Mouse (Mus musculus) forelimb bud, embryonic 11.5 days (tissue): ENCODE data around the gene Derl3.
"Not testable (repeated sequence)": the region's sequence is repeated elsewhere in the genome, so short reads cannot be mapped to it uniquely, and the experiment has no call there.

Experiments used
- DNase-seq: peaks from one replicate; pipeline ENCODE4 v3.0.0-alpha.2; 2012; ENCODE audit warnings: low read depth, low spot score

The Derl3 gene

DNA sequence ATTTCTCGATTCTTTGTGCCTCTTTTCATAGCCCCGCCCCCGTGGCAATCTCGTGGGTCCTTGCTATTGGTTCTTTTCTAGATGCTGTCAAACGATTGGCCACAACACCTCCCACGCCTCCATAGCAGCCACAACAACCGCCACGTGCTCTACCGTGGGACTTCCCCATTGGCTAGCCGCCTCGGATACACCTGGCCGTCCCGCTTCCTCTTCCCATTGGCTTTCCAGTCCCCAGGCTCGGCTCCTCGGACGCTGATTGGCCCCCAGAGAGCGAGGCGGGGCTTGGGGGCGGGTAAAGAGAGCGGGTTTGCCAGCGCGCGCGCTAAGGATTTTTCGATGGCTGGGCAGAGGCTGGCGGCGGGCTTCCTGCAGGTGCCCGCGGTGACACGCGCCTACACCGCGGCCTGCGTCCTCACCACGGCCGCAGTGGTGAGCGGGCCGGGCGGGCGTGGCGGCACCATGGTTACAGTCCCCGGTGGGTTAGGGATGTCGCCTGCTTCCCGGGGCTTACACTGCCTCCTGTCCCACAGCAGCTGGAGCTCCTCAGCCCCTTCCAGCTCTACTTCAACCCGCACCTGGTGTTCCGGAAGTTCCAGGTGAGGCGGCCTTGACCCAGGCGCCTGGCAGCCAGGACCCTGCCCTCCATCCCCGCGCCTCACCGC, at the start of gene Derl3:
Gene Derl3, plus strand, starts transcription at position 325 of the 662 bp plus-strand sequence.
- DNase-seq = peak; percentile 97

DNA sequence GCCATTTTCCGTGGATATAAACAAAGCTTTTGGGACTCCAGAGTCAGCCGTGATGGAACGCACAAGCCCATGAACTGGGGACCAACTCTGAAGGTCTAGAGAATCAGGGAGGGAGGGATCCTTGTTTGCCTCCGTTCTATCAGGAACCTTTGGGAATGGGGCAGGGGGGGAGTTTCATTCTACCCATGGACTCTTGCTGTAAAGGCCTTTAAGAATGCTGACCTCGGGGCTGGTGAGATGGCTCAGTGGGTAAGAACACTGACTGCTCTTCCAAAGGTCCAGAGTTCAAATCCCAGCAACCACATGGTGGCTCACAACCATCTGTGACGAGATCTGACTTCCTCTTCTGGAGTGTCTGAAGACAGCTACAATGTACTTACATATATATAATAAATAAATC, 49.3 kb upstream of the Derl3 start:
- not testable (repeated sequence) for DNase-seq

- no peak for DNase-seq
Measured at GRCm38 (mm10) chr10:75844800-75845199, 48.4 kb upstream of the Derl3 start.

GRCm38 (mm10) chr10:75845306-75845930, 47.8 kb upstream of the Derl3 start:
- no peak for DNase-seq

DNA sequence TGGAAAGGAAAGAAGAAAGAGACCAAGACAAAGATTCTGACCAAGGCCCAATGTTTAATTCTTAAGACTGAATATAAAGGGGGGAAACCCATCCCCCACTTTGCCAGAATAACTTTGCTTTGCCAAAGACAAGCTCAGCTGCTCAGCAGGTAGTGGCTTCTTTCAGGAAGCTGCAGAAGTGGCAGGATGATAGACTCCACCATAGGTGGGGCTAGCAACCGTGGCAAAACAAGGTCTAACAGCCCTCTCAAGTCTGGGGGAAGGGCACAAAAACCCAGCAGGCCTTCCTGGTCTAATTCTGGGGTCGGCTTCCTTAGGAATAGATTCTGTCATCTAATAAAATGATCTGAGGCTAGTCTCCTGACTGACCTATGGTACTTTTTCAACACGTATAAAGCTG, 44.8 kb upstream of the Derl3 start:
- no peak for DNase-seq

DNA sequence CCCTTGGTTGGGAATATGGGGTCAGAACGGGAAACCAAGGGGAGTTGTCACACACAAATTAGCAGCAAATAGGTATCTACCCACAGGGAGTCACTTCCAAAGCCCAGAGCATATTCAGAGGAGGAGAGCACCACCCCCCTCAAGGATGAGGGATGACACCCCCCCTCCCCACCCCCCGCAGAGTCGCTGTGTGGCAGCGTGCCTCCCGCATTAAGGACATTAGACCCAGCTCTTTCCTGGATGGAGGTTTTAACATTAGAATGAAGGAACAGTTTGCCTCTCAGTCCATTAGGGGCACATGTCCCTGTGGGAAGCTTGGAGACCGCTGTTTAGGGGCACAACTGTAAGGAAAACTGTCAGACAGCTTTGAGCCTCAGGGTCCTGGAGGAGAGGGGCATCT, 42.1 kb upstream of the Derl3 start:
- no peak for DNase-seq

DNA sequence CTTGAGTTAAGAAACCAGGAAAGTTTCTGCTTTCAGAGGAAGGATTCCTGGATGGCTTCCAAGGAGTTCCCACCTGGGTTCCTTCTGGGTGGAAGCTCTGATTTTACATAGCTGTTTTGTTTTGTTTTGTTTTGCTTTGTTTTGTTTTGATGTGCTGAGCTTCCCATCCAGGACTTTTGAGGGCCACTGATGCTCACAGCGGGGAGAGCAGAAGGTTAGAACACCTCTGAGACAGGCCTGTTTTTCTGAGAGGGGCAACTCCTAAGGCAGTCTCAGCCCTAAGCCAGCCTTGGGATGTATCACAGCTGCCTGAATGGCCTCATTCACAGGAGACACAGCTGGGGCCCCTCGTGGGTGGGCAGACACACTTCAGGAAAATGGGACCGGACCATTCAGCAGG, 41.5 kb upstream of the Derl3 start:
- DNase-seq = no peak

GRCm38 (mm10) chr10:75852539-75853125, 40.6 kb upstream of the Derl3 start:
- DNase-seq = no peak

DNA sequence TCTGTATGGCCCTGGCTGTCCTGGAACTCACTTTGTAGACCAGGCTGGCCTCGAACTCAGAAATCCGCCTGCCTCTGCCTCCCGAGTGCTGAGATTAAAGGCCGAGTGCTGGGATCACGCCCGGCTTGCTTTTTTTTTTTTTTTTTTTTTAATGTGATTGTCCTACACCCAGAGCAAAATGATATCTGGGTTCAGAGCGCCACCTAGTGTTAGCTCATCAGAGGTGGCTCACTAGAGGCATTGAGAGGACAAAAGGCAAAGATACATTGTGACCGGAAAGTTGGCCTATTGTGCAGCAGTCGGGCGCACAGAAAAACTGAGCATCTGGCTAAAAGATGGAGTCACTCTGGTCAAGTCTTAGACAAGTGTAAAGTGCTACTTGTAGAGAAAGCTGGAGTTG, 39.8 kb upstream of the Derl3 start:
- DNase-seq = peak; percentile 86

- no peak for DNase-seq
Measured at GRCm38 (mm10) chr10:75854096-75854495, 39.1 kb upstream of the Derl3 start.

DNA sequence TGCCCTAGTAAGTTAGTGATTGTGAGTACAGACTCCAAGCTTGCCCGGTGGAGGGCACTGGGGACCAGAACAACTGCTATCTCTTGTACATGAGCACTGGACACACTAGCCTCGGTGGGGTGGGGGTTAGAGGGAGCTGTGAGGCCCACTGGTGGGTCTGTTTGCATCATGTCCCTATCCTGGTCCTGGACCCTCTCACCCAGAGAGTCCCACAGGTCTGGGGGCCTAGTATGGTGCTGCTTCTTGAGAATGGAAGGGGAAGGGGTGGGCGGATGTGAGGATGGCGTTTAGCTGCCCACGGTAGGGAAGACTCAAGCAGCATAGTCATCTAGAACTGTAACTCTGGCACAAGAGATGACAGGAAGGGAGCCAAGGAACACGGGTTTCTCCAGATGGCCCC, 38.4 kb upstream of the Derl3 start:
- DNase-seq = no peak

GRCm38 (mm10) chr10:75855416-75855981, 37.7 kb upstream of the Derl3 start:
- DNase-seq = no peak

DNA sequence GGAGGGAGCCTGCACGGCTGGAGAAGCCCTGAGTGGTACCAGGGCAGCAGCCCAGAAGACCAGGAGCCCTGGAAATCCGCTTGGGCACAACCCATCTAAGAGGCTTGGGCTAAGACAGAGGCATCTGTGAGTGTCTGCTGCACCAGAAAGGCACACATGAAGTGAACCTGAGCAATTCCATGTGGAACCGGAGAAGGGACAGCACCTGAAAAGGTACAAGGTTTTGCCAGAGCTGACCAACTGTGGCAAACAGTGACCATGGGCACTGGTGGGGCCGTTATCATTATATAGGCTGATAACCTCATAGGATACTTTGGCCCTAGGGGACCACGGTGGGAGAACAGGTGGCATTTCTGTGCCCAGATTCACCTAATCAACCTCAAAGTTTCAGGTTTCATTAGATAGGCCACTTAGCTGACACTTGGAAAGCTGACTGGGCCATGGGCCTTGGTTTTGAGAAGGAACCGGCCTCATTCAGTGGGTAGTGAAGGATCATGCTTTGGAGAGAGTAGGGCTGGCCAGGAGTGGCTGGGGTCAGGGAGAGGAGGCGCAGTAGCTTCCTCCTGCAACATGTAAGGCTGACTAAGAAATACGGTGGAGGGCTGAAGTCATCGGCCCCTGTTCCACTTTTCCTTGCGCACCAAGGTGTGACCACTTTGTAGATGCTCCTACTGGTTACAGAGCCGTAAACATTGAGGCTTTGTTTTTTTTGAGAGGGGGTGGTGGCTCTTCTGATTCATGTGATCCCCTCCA, 36.9 kb upstream of the Derl3 start:
- no peak for DNase-seq

DNA sequence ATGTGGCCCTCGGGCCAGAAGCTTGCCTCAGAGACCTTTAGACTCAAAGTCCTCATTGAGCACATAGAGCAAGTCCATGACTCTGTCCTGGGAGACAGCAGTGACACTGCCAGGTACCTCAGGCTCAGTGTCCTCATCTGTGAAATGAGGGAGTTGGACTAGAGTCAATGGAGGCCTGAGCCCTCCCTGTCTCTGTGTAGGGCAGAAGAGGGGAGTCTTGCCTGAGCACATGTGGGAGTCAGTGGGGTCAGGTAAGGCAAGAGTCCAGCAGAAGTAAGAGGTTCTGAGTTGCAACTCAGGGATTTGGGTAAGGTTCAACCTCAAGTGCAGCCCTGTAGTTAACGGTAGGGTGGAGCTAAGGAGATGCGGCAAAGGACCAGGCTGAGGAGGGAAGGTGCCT, 36.2 kb upstream of the Derl3 start:
- no peak for DNase-seq

DNA sequence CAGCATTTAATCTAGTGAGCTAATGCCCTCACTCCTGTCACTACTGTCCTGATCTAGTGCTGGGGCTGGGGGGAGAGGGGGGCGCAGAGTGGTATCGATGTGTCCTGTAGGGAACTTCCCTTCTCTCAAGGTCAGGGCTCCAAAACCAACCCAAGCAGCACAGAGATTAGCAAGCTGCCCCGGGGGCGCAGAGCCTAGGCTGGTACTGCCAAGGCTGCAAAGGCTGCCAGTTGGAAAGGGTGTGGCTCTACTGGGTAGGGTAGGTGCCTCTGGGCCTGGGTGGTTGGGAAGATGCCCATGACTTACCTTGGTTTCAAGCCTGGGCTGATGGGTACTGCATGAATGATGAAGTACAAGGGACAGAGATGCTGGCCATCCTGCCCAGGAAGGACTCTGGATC, 35.6 kb upstream of the Derl3 start:
- DNase-seq = no peak

DNA sequence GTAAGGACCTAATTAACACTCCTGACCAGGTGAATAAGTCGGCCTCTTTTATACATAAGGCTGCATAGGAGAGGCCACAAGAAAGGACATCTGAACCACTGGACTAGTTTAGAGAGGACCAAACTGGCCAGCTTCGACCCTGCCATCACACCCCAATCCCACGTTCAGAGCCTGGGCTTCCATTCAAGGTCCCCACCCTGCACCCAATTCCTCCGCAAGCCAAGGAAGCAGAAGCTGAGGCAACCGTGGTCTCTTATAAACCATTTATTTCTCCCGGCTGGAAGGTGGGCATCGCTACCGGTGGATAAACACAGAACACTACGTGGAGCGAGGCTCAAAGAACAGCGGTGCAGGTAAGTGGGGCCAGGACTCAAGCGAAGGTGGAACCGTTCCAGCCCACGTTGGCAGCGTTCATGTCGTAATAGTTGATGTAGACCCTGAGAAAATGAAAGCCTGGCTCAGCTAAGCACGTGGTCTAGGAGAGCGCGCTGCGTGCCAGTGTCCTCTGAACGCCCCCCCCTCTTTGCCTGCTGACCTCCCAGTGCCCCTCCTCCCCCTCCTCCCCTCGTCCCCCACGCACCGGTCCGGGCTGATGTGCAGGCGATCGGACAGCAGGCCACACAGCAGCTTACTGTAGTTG, 34.0 kb upstream of the Derl3 start:
- DNase-seq = peak; percentile 63

- DNase-seq = peak; percentile 95
Measured at GRCm38 (mm10) chr10:75859786-75860470, 33.3 kb upstream of the Derl3 start, which contains the start of gene Mif. Gene Mif (minus strand): TSS chr10:75860240.

DNA sequence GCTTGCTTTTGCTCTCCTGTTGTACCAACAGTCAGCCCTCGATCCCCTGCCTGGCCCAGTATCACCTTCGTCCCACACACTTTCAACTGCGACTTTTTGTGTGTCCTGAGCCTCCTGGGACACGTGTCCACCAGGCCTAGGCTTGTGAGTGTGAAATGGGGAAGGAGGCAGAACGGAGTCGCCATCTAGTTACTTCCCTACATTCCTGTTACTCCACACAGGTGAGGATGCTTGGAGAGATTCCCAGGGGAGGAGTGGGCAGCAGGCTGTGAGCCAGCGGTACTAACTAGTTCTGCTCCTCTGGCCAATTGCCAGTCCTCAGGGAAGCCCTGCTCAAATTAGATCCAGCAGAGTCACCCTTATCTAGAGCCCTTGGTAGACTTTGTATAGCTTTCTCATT, 32.5 kb upstream of the Derl3 start:
- DNase-seq = no peak

DNA sequence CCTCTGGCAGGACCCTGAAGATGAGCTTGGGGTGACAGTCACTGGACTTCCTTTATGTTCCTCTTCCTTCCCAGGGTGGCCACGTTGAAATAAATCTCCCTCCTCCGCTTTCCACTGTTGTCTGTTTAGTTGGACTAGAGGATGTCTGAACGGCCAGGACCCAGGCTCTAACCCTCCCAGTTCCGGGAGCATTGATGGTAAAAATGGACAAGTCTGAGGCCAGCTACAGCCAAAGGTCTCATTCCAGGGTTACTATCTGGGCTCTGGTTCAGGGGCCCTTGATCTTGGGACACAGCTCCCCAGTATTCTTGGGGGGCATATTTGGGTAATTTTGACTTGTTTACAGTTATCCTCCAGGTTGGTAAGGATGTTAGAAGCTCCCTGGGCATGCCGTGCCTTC, 31.6 kb upstream of the Derl3 start:
- DNase-seq = no peak

DNA sequence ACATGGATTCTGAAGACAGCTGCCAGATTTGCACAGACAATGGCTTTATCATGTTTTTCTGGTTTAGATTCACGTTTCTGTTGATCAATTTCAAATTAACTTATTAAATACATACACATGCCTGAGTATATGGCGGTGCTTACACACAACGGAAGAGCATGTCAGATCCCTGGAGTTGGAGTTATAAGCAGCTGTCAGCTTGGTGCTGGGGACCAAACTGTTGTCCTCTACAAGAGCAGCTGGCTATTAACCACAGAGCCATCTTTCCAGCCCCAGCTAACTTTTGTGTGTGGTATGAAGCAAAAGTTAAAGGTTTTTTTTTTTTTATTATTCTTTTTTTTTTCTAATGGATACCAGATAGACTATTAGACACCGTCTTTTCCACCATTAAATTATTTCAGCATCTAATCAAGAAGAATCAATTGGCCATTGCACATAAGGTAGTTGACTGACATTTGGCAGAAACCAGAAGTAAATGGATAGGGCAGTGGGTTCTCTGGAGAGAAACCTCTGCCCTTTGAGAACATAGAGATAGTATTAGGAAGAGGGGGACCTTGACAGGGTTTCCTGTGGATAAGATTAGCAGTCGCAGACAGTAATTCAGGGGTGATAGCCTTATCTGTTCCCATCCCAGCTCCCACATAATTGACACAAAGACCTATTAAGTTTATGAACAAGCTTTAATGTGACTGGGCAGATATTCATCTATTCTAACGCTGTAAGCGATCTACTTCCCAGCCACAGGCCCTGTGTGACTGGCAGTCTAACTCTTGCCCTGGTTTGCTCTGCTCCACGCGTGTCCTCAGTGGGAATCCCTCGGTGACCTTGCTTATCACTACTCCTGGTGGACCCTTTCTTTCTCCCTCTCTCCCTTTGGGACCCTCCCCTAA, 20.9 kb upstream of the Derl3 start:
- DNase-seq = no peak
